Mouse (Mus musculus) splenic B cell, adult 2 months (primary cell): ENCODE results near the gene Aldh3b1.

Experiments used
- DNase-seq: peaks from one replicate; pipeline ENCODE4 v3.0.0-alpha.2; 2011; ENCODE audit warnings: low read depth, low spot score
- H3K27me3 ChIP-seq: 2 replicates; pipeline ENCODE4 v1.6.1; 2012; ENCODE audit warnings: mild to moderate bottlenecking, low read length, moderate library complexity, mixed read lengths; ENCODE audit not compliant: control insufficient read depth, poor library complexity, insufficient read depth, severe bottlenecking
- H3K36me3 ChIP-seq: 2 replicates; pipeline ENCODE4 v1.6.1; 2012; ENCODE audit warnings: mild to moderate bottlenecking, low read length, moderate library complexity, mixed read lengths; ENCODE audit not compliant: control insufficient read depth, poor library complexity, insufficient read depth, severe bottlenecking

The Aldh3b1 gene

DNA sequence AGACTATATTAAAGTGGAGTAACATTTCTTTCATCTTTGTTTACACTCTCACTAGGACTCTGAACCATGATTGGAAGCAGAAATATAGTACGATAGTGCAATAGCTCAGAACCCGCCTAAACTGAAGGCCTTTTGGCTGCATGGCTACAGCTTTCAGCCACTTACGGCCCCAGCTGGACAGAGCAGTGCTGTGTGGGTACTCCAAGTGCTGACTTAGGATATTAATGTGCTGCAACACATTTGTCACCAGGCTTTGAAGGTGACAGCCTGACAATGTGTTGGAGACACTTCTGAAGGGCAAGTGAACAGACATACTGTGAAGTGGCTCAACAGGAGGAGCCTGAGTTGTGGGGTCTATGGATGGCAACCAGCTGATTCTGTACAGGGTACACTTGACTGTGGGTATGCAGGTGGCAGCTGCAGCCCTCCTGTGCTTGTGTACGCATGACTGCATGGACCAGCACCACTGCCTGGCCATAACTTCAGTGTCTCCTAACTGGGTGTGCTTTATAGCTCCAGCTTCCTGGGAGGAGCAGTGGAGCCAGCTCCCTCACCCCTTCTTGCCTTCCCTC, 36.0 kb downstream of the Aldh3b1 start:
- DNase-seq: no peak
- Histone ChIP-seq H3K27me3 (no peaks in the 10 kb centered on the region), H3K36me3 (peaks cover 9% of the 10 kb centered on the region)

DNA sequence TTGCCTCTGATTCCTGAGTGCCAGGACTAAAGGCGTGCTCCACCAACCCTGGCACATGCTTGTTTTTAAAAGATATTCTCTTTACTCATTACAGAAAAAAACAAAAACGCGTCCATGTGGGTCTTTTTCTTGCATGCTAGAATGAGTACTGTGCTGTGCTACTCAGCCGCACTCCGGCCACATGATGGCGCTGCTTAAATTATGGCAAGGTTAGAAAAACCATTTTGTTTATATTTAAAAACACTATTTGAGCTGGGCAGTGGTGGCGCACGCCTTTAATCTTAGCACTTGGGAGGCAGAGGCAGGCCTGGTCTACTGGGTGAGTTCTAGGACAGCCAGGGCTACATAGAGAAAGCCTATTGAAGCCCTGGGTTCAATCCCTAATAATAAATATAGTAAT, 39.4 kb downstream of the Aldh3b1 start:
- H3K36me3 ChIP-seq: peaks cover 6% of the 10 kb centered on the region
- peak; percentile 80 for DNase-seq
- H3K27me3 ChIP-seq: no peaks in the 10 kb centered on the region

DNA sequence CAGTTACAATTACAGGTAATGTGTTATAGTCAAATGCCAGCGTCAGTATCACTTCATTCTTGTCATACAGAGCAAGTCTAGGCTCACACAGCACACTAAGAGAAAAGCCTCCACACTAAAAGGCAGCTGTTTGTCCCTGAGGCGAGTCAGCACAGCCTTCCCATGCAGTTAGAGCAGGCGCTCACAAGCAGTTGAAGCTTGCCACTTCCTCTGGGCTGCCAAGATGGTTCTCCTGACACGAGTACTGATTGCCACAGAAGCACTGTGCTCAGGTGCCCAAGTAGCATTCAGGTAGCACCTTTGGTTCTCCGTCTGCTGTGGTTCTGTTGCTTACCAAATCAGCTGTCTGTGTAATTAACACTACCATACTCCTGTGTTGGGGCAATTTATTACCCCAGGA, 40.5 kb downstream of the Aldh3b1 start:
- Histone ChIP-seq H3K36me3 (peaks cover 9% of the 10 kb centered on the region), H3K27me3 (no peaks in the 10 kb centered on the region)
- no peak for DNase-seq

DNA sequence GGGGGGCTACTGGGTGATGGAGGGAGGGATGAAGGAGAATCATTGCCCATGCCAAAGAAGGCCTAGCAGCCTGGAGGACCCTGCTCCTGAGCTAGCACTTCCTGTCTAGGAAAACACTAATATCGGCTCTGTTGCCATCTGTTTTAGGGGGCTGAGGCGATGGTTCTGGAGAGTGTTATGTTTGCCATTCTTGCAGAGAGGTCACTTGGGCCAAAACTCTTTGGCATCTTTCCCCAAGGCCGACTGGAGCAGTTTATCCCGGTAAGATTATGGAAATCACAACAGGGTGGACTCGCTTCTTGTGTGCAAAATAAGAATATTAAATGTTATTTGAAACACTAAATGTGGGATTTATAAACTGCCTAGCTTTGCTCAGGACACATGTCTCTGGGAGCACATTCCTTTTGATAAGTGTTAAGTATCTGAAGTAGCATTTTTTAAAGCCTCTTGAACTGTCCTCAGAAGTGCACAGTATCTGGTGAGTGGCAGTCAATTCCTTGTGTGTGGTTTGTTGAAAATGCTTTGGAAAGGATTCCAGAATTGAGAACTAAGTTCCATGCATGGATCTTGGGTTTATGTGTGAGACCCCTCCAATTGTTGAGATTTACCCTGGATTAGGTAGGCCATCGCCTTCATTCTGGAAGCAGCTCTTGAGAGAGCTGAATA, 45.1 kb downstream of the Aldh3b1 start:
- DNase-seq: no peak
- Histone ChIP-seq H3K36me3 (peaks cover 10% of the 10 kb centered on the region), H3K27me3 (no peaks in the 10 kb centered on the region)

DNA sequence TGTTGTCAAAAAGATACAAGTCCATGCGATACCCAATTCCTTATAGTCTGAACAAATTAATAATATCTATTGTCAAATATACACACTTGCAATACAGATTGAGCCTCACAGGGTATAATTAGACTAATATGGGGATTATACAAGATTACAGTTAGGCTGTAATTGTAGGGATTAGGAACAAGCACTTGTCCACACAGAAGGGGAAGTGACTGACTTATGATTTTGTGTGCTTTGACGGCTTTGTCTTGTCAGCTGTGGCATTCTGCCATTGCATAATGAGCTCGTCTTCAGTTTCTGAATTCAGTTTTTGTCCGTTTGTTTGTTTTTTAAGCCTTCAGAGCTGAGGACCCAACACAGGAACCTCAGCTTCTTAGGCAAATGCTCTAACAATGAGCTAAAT, 47.4 kb downstream of the Aldh3b1 start:
- DNase-seq: no peak
- H3K36me3 ChIP-seq: peaks cover 10% of the 10 kb centered on the region
- H3K27me3 ChIP-seq: no peaks in the 10 kb centered on the region

DNA sequence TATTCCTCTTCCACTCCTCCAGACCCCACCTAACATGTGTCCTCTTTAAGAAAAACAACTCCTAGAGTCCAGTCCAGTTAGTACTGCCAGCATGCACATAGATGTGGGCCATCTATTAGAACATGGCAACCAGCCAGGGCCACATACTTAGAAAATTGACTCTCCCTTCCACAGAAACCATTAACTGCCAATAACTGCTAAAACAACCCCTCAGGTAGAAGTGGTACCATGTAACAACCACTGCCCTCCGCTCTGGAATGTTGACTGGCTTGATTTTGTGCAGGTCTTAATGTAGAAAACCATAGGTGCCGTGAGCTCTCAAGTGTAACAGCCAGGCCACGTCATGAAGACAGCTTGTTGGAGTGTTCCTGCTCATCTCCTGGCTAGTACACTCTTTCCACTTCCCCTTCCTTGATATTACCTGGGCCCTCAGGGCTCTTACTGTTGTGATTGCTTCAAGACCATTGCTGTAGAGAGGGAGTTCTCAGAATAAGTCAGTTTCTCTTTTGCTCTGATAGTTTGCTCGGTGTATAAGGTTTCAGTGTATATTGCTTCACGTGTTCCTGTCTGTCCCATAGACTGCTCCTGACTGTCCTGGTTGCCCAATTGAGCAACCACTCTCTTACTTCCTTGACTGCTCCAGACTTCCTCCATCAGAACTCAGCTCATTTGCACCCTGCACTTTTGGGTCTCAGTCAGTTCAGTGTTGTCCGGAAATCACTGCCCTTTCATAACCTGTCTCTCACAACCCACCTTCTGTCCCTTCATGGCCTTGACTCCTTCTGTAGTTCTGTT, 49.4 kb downstream of the Aldh3b1 start:
- no peak for DNase-seq
- Histone ChIP-seq H3K27me3 (no peaks in the 10 kb centered on the region), H3K36me3 (peaks cover 8% of the 10 kb centered on the region)

DNA sequence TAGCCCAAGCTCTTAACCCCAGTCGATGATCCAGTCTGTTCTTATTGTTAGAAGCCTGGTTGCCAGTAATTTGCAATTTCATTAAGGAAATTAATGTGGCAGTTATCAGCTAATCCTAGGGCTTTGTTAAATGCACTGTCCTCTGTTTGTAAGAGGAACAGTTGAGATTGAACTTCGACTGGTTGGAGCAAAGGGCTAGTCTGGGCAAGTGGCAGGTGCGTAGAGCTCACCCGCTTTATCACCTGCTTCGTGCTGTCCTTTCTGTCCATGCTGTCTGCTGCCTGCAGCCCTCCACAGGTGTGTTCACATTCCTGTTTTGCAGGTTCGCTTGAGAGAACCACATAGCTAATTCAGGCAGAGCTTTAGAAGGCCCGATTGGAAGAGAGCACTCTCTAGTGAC, 54.6 kb downstream of the Aldh3b1 start:
- no peaks in the 10 kb centered on the region for H3K27me3 ChIP-seq
- H3K36me3 ChIP-seq: 0 out of 2 replicates have a peak, but pooled peaks cover 2% of the 10 kb centered on the region
- no peak for DNase-seq

DNA sequence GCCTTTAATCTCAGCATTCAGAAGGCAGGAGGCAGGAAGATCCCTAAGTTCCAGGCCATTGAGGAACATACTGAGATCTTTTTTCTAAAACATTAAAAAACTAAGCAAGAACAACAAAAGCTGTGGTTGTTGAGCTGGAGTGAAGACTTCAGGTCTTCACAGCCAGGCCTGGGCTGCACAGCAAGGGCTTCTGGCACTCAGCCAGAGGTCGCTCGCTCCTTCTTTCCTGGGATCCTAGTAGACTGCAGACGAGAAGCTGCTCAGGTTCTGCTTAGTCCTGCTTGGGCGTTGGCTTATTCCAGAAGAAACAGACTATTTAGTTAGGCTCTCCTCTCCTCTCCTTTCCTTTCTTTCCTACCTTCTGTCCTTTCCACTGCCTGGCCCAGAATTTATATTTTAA, 57.2 kb downstream of the Aldh3b1 start:
- no peaks in the 10 kb centered on the region for H3K27me3 ChIP-seq
- peaks cover 4% of the 10 kb centered on the region; the same call in 1 of the 2 replicates for H3K36me3 ChIP-seq
- DNase-seq: no peak

DNA sequence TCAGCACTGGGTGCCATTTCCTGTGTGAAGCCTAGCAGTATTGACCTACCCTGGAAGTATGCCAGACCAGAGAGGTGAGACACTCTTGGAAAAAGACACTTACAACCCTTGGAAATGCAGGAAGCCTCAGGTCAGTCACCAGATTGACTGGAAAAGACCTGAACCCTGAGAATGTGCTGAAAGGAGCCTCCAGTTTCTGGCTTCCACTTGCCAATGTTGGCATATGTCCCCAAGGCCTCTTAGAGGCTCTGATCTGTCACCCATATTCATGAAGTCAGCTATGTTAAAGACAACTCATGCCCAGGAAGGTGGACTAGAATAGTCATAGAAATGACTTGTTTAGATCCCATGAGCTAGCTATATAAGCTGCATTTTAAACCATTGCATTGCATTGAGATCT, 58.1 kb downstream of the Aldh3b1 start:
- no peak for DNase-seq
- Histone ChIP-seq H3K36me3 (peaks cover 2% of the 10 kb centered on the region; the same call in 1 of the 2 replicates), H3K27me3 (no peaks in the 10 kb centered on the region)

DNA sequence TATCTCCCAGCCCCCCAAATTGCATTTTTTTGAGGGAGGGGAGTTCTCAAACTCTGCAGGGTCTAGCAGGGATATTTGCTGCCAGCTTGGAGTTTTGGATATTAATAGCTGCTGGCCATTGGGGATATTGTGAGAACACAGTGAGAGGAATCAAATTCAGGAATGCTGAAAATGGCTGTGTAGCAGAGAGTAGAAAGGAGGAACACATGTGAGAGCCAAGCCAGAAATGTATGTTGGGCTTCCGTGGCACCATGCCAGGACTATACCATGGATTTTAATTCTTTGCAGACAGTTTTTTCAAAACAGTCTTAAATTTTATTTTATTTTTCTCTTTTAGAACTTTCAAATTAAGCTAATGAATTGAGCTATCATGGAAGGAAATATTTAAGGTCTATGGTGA, 61.3 kb downstream of the Aldh3b1 start:
- DNase-seq: no peak
- Histone ChIP-seq H3K27me3 (no peaks in the 10 kb centered on the region), H3K36me3 (peaks cover 3% of the 10 kb centered on the region; the same call in 1 of the 2 replicates)

DNA sequence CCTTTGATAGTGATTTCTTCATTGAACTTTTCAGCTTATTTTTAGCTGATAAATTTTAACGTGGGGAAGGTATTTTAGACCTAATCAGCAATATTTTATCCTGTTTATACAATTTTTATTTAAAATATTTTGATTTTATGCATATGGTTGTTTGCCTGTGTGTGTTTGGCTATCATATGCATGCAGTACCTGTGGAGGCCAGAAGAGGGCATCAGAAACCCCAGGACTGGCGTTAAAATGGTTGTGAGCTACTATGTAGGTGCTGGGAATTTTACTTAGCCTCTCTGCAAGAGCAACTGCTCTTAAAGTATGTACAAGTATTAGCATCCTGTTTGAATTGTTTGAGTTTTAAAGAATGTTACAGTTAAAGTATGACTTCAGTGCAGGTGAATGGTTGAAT, 64.6 kb downstream of the Aldh3b1 start:
- Histone ChIP-seq H3K27me3 (no peaks in the 10 kb centered on the region), H3K36me3 (peaks cover 3% of the 10 kb centered on the region; the same call in 1 of the 2 replicates)
- DNase-seq: peak; percentile 43
